Mouse (Mus musculus) C2C12 (cell line): ENCODE data around the gene L2hgdh. TPM values are rescaled to one million over a fixed set of nuclear protein-coding genes. Genes with fewer than 3 reads are reported as not detected.

Experiments used
- H3K27me3 ChIP-seq: one replicate; pipeline ENCODE4 v1.6.1; 2011; ENCODE audit not compliant: control insufficient read depth, insufficient read depth, insufficient read length
- H3K36me3 ChIP-seq: one replicate; pipeline ENCODE4 v1.6.1; 2011; ENCODE audit not compliant: control insufficient read depth, insufficient read depth
- H3K4me3 ChIP-seq: one replicate; pipeline ENCODE4 v1.5.1; 2011; ENCODE audit warnings: mild to moderate bottlenecking, control low read depth; ENCODE audit not compliant: poor library complexity, insufficient read depth, severe bottlenecking
- H3K79me2 ChIP-seq: one replicate; pipeline ENCODE4 v1.6.1; 2011; ENCODE audit not compliant: control insufficient read depth, insufficient read depth
- H3K79me3 ChIP-seq: one replicate; pipeline ENCODE4 v1.6.1; 2011; ENCODE audit warnings: low read depth, control low read depth
- H3ac ChIP-seq: one replicate; pipeline ENCODE3; 2011; ENCODE audit warnings: low read depth; ENCODE audit not compliant: control insufficient read depth, insufficient read length
- CEBPB ChIP-seq: IDR thresholded peaks from one replicate; pipeline ENCODE4 v1.6.1; 2011; ENCODE audit warnings: low read depth, mild to moderate bottlenecking, control low read depth, moderate library complexity
- CTCF ChIP-seq: IDR thresholded peaks from one replicate; pipeline ENCODE4 v1.5.1; 2011; ENCODE audit not compliant: control insufficient read depth, insufficient read depth, insufficient read length
- FOSL1 ChIP-seq: IDR thresholded peaks from one replicate; pipeline ENCODE4 v1.8.0; 2011; ENCODE audit warnings: mild to moderate bottlenecking, low read length; ENCODE audit not compliant: poor library complexity, insufficient read depth, severe bottlenecking
- MAX ChIP-seq: IDR thresholded peaks from one replicate; pipeline ENCODE4 v1.6.1; 2011; ENCODE audit warnings: mild to moderate bottlenecking, control low read depth
- MYOD1 ChIP-seq: IDR thresholded peaks from one replicate; pipeline ENCODE4 v1.6.1; 2011; ENCODE audit warnings: low read depth; ENCODE audit not compliant: control insufficient read depth, insufficient read length
- MYOG ChIP-seq: IDR thresholded peaks from one replicate; pipeline ENCODE4 v1.6.1; 2011; ENCODE audit not compliant: control insufficient read depth, insufficient read length; ENCODE audit errors: extremely low read depth
- USF1 ChIP-seq: IDR thresholded peaks from one replicate; pipeline ENCODE4 v1.6.1; 2011; ENCODE audit warnings: low read depth, mild to moderate bottlenecking, control low read depth, moderate library complexity
- polyA plus RNA-seq: library from polyadenylated mRNA; unstranded; fragments of >200 nt; fragmentation: generic; extraction: Trizol; gene quantifications from one replicate; pipeline ENCODE4 v1.2.1, GENCODE M21; 2012; ENCODE audit warnings: missing spikeins

L2hgdh gene
- polyA plus RNA-seq, 1 experiment: 3.8 TPM

DNA sequence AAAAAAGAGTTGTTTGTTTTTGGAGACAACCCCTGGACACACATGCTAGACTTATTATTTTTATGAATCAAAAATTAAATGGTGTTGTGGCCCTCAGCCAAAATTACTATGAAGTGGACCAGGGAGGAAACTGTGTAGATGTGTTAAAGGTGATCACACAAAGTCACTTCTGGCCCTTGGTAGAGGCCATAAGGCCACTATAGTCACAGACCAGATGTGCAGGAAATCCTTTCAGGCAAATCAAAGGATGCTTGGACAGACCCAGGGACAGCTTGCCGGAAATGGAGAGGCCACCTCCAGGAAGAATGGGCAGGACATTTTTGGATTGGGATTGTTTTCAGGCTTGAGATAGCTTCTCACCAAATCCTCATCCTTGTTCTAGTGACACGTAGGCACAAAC, 36.9 kb upstream of the L2hgdh start:
- TF ChIP-seq FOSL1 (no peak), MYOD1 (no peak), USF1 (no peak), CEBPB (no peak), MYOG (no peak), MAX (no peak), CTCF (no peak)
- Histone ChIP-seq H3ac (no peak overlapping the region), H3K79me2 (no peaks in the 10 kb centered on the region), H3K4me3 (no peak overlapping the region), H3K27me3 (no peaks in the 10 kb centered on the region), H3K36me3 (no peaks in the 10 kb centered on the region), H3K79me3 (no peaks in the 10 kb centered on the region)

DNA sequence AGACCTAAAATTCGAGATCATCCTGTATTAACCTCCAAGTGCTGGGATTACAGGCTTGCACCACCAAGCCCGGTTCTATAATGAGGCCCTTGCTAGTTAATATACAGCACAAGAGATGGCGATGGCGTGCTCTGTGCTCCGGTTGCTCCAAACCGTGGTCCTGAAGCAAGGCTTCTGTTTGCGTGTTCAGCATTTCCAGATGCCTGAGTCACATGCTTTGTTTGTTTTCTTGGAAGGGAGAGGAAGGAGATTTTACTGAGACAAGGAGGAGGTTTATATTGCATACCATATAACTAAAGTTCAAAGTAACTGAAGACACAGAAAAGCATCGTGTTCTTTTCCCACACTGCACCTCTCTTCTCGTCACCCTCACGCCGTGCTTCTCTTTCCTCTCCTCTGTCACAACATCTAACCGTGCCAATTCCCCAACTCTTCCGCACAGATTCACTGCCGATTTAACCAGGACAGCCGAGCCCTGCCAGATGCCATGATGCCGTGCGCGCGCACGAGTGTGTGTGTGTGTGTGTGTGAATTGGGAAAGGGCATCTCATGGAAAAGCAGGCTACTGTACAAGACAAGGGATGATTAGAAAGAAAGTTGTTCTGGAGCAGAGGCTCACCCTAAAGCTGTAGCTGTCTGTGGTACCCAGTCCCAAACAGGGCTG, 36.2 kb upstream of the L2hgdh start:
- Histone ChIP-seq H3K4me3 (no peak overlapping the region), H3K79me3 (no peaks in the 10 kb centered on the region), H3ac (no peak overlapping the region), H3K36me3 (no peaks in the 10 kb centered on the region), H3K79me2 (no peaks in the 10 kb centered on the region), H3K27me3 (no peaks in the 10 kb centered on the region)
- TF ChIP-seq MYOG (no peak), MYOD1 (no peak), MAX (no peak), USF1 (no peak), CEBPB (no peak), FOSL1 (no peak), CTCF (no peak)

DNA sequence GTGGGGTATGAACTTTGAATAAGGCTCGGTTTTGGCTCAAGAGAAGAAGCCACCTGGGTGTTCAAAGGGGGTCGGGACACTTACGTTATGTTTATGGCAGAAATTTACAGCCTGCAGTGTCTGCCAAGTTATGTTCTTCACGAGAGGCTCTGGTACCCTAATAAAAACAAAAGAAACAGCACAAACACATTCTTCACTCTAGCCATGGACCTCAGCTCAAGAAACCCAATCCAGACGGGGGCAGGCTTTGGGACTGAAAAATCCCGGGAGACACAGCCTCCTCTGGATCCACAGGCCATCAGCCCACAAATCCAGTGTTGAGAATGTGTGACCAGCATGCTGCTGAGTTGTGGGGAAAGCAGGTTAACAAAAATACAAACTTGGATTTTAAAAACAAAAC, 35.3 kb upstream of the L2hgdh start:
- Histone ChIP-seq H3K4me3 (no peak overlapping the region), H3K27me3 (no peaks in the 10 kb centered on the region)

DNA sequence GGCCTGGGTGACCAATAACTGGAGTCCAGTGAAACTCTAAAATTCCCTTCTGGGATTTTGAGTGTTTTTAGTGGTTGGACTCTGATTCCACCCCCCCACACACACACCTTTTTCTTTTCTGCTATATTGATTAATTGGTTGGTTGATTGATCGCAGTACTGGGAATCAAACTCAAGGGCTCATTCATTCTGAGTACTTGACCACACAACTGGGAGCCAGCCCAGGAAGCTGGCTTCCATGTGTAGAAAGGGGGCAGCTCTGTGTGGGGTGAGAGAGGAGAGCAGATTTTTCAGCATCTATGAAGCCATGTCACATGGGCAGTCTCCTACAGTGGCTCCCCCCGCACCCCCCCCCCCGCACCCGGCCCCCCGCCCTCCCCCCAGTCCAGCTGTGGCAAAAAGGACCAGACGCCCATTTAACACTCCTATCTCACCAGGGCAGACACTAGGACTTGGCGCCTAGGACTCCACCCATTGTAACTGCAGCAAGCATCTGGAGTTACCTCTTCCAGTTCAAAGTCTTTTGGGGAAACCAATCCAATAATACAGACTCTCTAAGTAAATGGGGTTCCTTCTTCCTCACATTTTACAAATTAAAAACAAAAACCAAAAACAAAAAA, 34.7 kb upstream of the L2hgdh start:
- H3K27me3 ChIP-seq: no peaks in the 10 kb centered on the region
- H3K36me3 ChIP-seq: no peaks in the 10 kb centered on the region
- no peak overlapping the region for H3K4me3 ChIP-seq
- H3K79me3 ChIP-seq: no peaks in the 10 kb centered on the region
- TF ChIP-seq MYOG (no peak), MYOD1 (no peak), CTCF (no peak), MAX (no peak), USF1 (no peak)
- H3ac ChIP-seq: no peak overlapping the region
- no peaks in the 10 kb centered on the region for H3K79me2 ChIP-seq

More for the DNA sequence above, 35.3 kb upstream of the L2hgdh start:
- no peaks in the 10 kb centered on the region for H3K79me2 ChIP-seq
- TF ChIP-seq MAX (no peak), FOSL1 (no peak), CTCF (no peak), USF1 (no peak), CEBPB (no peak), MYOD1 (no peak), MYOG (no peak)
- H3K36me3 ChIP-seq: no peaks in the 10 kb centered on the region
- H3ac ChIP-seq: no peak overlapping the region
- no peaks in the 10 kb centered on the region for H3K79me3 ChIP-seq

DNA sequence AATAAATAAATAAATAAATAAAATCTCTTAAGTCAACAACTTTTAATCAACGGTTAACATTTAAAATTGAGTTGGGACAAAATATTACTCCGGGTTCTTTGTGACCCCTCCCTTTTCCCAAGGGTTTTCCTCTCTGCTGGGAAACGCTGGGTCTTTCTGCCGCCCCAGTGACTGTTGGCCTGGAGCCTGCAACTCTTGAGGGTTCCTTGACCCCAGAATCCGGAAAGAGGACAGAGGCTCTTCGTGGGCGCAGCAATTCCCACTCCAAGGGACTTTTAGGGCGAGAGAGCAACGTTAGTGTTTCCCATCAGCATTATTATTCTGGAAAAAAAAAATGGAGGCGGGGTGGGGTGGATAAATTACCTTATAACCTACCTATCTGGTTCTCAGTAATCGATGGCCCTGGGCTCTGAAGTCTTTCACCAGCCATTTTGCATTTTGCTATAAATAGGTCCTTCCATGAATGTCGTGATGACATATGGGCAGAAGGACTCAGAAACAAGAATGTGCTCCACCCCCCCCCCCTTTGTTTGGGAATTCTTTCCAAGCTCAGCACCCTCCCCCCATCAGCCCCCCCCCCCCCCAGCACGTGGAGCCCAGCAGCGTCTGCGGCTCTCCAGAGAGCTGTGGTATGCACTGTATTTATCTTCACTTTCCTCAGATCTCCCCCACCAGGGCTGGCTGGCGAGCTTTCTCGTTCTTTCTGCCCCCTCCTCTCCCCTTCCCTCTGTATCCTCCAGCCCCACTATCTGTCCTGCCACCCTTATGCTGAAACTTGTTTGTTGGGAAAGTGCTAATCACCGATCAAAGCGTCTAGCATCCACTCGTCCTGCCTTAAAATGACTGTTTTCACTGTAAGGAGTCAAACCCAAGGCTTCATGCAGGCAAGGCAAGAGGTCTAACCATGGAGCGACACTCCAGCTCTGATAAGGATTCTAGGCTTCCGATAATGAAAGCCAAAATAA, 33.8 kb upstream of the L2hgdh start:
- Histone ChIP-seq H3K79me3 (no peaks in the 10 kb centered on the region), H3K36me3 (no peaks in the 10 kb centered on the region), H3ac (no peak overlapping the region), H3K79me2 (no peaks in the 10 kb centered on the region), H3K4me3 (no peak overlapping the region), H3K27me3 (no peaks in the 10 kb centered on the region)
- TF ChIP-seq CEBPB (no peak), USF1 (no peak), MAX (no peak), MYOD1 (no peak), MYOG (no peak), FOSL1 (no peak), CTCF (no peak)
